ENCODE assay signal across 20 mouse cellular contexts in the genomic region with DNA sequence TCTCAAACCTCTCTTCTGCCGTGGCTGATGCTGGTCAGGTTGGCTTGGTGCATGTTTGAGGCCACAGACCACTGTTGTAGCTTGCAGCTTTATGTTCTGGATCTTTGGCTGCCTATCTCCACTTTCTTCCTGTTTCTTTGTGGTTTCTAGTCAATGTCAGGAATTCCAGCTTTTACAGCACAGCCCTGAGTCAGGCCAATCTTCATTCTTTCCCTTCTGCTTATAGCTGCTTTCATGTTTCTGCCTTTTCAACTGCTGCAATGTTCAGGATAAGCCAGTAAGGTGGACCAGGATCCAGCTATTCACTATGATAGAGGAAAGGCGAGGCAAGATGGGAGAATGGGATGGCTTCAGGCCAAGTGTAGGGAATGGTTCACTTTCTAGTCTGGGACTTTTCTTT. TPM values are rescaled to one million over a fixed set of nuclear protein-coding genes. Genes with fewer than 3 reads are reported as not detected.
DNase-seq lines count a peak whose midpoint lies in the region; ATAC-seq lines count a peak whose summit lies in the region.
"Had no signal": no experiment of that assay in that cellular context is flagged by ENCODE, and none has a peak within 500 bp of the region (broad histone marks: within the 10 kb centered on the region; RNA-seq: fewer than 3 reads in every experiment).

No protein-coding gene starts in this region.

- no peak overlapping the region for H3K9ac ChIP-seq in forebrain, embryonic 13.5 days
- H3K9ac ChIP-seq: embryonic facial prominence, embryonic 12.5 days had no signal

- ATAC-seq in erythroblast, adult 5-6 weeks (replicated peaks; ENCODE audit: low FRiP score, poor library complexity, severe bottlenecking) = 0 out of 2 replicates have a peak, but pooled peaks have one; percentile 11
- ATAC-seq in forebrain, embryonic 13.5 days = no peak
- ATAC-seq: forebrain, embryonic 14.5 days; forebrain, embryonic 16.5 days had no signal

- H3K36me3 ChIP-seq in embryonic facial prominence, embryonic 10.5 days (replicated peaks) = peaks cover 80% of the 10 kb centered on the region
- peaks cover 35% of the 10 kb centered on the region for H3K36me3 ChIP-seq in forebrain, embryonic 13.5 days (ENCODE audit: poor library complexity, severe bottlenecking)

- H3K4me3 ChIP-seq in embryonic facial prominence, embryonic 10.5 days = no peak overlapping the region
- H3K4me3 ChIP-seq in forebrain, embryonic 13.5 days = no peak overlapping the region
- H3K4me3 ChIP-seq: embryonic facial prominence, embryonic 12.5 days had no signal

- H3K4me2 ChIP-seq in forebrain, embryonic 13.5 days = no peak overlapping the region
- H3K4me2 ChIP-seq: embryonic facial prominence, embryonic 12.5 days had no signal

- no peaks in the 10 kb centered on the region for H3K27me3 ChIP-seq in embryonic facial prominence, embryonic 10.5 days (replicated peaks; ENCODE audit: low read depth, poor library complexity, severe bottlenecking)
- no peaks in the 10 kb centered on the region for H3K27me3 ChIP-seq in forebrain, embryonic 13.5 days
- H3K27me3 ChIP-seq: embryonic facial prominence, embryonic 12.5 days had no signal

- 89% methylated on average over 2 of the region's 2 CpGs for WGBS in embryonic facial prominence, embryonic 10.5 days
- 88% methylated on average over 2 of the region's 2 CpGs for WGBS in forebrain, embryonic 13.5 days

- DNase-seq in 3134 (ENCODE audit: extremely low read depth, insufficient read length, low spot score) (peak; percentile 26), 3T3-L1 (ENCODE audit: low read depth, low spot score) (peak; percentile 70), NIH3T3 (ENCODE audit: low read depth) (peak; percentile 52)
- no peak for DNase-seq in embryonic facial prominence, embryonic 10.5 days (ENCODE audit: low spot score)
- no peak for DNase-seq in kidney, adult 8-10 months
- DNase-seq: adrenal gland, adult 2 months; adrenal gland, postnatal 10 days; adrenal gland, postnatal 25 days; cerebellum, adult 11 months; cerebellum, adult 18-20 months; cerebellum, adult 8-10 months; cerebellum, adult 9-11 months; cerebellum, postnatal 14 days; cerebellum, postnatal 36 days; embryo, embryonic 11 days had no signal

- no peaks in the 10 kb centered on the region for H3K9me3 ChIP-seq in embryonic facial prominence, embryonic 10.5 days
- H3K9me3 ChIP-seq in forebrain, embryonic 13.5 days (replicated peaks) = no peaks in the 10 kb centered on the region
- H3K9me3 ChIP-seq: embryonic facial prominence, embryonic 12.5 days had no signal

- no peak overlapping the region for H3K27ac ChIP-seq in embryonic facial prominence, embryonic 10.5 days (replicated peaks)
- H3K27ac ChIP-seq in forebrain, embryonic 13.5 days = no peak overlapping the region
- H3K27ac ChIP-seq: embryonic facial prominence, embryonic 12.5 days had no signal

- no peaks in the 10 kb centered on the region for H3K4me1 ChIP-seq in embryonic facial prominence, embryonic 10.5 days
- no peaks in the 10 kb centered on the region for H3K4me1 ChIP-seq in forebrain, embryonic 13.5 days
- H3K4me1 ChIP-seq: embryonic facial prominence, embryonic 12.5 days had no signal

RNA-seq across cellular contexts. Expression of gene Htt, which starts 29.6 kb away (rescaled TPM):
- total RNA-seq in erythroblast, adult 5-6 weeks (2015; ENCODE audit: low replicate concordance) = 10.4 and 16.7 TPM in 2 replicates
- total RNA-seq in erythroblast, adult 5-6 weeks (2017; ENCODE audit: low replicate concordance) = 11.9 and 23.4 TPM in 2 replicates
- 15.5 and 17.6 TPM in 2 replicates for polyA plus RNA-seq in embryonic facial prominence, embryonic 10.5 days (2016; fragmentation: Nextera tagmentation; extraction: Ambion mirVana)
- 13.1 and 16.4 TPM in 2 replicates for polyA plus RNA-seq in forebrain, embryonic 13.5 days (2015; fragmentation: Nextera tagmentation; extraction: Ambion mirVana)

Comparison
In these comparisons a context has a peak if more than half of its experiments do, and no peak if none do; other contexts are left out.
1. DNase-seq: peak in 3134 (single experiment), 3T3-L1 (single experiment) and NIH3T3 (single experiment); none in embryonic facial prominence, embryonic 10.5 days (single experiment) and kidney, adult 8-10 months (0 of 2).